In genomic region chrX:6911047-6911446, GRCm38 (mm10) we compare ENCODE assay signal across 20 mouse cellular contexts.
A peak's percentile ranks its signal among the peaks of the same experiment; 100 is the strongest.
DNase-seq lines count a peak whose midpoint lies in the region; ATAC-seq and TF ChIP-seq lines count a peak whose summit lies in the region.
"Had no signal": no experiment of that assay in that cellular context is flagged by ENCODE, and none has a peak within 500 bp of the region (broad histone marks: within the 10 kb centered on the region; RNA-seq: fewer than 3 reads in every experiment).

No protein-coding gene starts in this region.

- ATAC-seq in Patski = no peak

- no peak for DNase-seq in gastrocnemius, adult 2 months
- no peak for DNase-seq in gastrocnemius, postnatal 36 days
- DNase-seq in thymus, adult 2 months = peak; percentile 2
- no peak for DNase-seq in thymus, postnatal 25 days
- no peak for DNase-seq in Patski (ENCODE audit: low read depth, low spot score)
- DNase-seq in cerebellum, postnatal 4 days (ENCODE audit: low spot score in 2 of 2) = no peak
- DNase-seq in testis, postnatal 10 days (ENCODE audit: low spot score) = no peak
- DNase-seq: cerebellum, adult 8-10 months; gastrocnemius, postnatal 14 days; kidney, adult 8-10 months; kidney, postnatal 25 days; lung, adult 18-20 months; lung, postnatal 14 days; midbrain, embryonic 14.5 days had no signal

- CTCF ChIA-PET in Patski (lab: Charles Lee) = no interaction called here

- peak; percentile 14; the same call in 1 of the 2 replicates for TF ChIP-seq CTCF in gastrocnemius, adult 2 months (IDR thresholded peaks at IDR 0.05)
- no peak for TF ChIP-seq CTCF in thymus, adult 2 months (IDR thresholded peaks at IDR 0.05; ENCODE audit: borderline replicate concordance, control insufficient read depth, extremely low read depth, insufficient read depth, low read length, poor library complexity)
- TF ChIP-seq CTCF in Patski (IDR thresholded peaks at IDR 0.05) = peak; percentile 41

- H3K36me3 ChIP-seq in thymus, adult 2 months (ENCODE audit: control insufficient read depth, insufficient read depth, low read length) = no peaks in the 10 kb centered on the region
- H3K36me3 ChIP-seq: forebrain, embryonic 12.5 days; G1E; hindbrain, embryonic 10.5 days; limb, embryonic 12.5 days had no signal

- in situ Hi-C loops in Patski (cut with MboI; ENCODE audit: low pct_unique_long_range_greater_than_20kb) = no loop called here

- H3K27me3 ChIP-seq in thymus, adult 2 months (ENCODE audit: control insufficient read depth, insufficient read depth, low read length) = no peaks in the 10 kb centered on the region
- peaks cover 23% of the 10 kb centered on the region for H3K27me3 ChIP-seq in Patski
- H3K27me3 ChIP-seq: forebrain, embryonic 12.5 days; limb, embryonic 12.5 days; megakaryocyte, embryonic 14.5 days had no signal

- no peak overlapping the region for H3K27ac ChIP-seq in gastrocnemius, adult 2 months
- H3K27ac ChIP-seq in thymus, adult 2 months (ENCODE audit: control insufficient read depth, insufficient read depth, low read length) = no peak overlapping the region
- H3K27ac ChIP-seq: forebrain, embryonic 12.5 days; hindbrain, embryonic 10.5 days; limb, embryonic 12.5 days had no signal

- no peak for TF ChIP-seq POLR2A in thymus, adult 2 months (IDR thresholded peaks at IDR 0.05; ENCODE audit: control insufficient read depth, extremely low read depth, insufficient read depth, low read length, poor library complexity)

- POLR2A ChIA-PET in Patski (lab: Charles Lee) = no interaction called here

- no peaks in the 10 kb centered on the region for H3K4me1 ChIP-seq in thymus, adult 2 months (replicated peaks; ENCODE audit: control insufficient read depth, insufficient read depth, low read length)
- H3K4me1 ChIP-seq: forebrain, embryonic 12.5 days; hindbrain, embryonic 10.5 days; limb, embryonic 12.5 days had no signal

- H3K4me3 ChIP-seq in gastrocnemius, adult 2 months = no peak overlapping the region
- no peak overlapping the region for H3K4me3 ChIP-seq in thymus, adult 2 months (ENCODE audit: control insufficient read depth, insufficient read depth, low read length)
- H3K4me3 ChIP-seq: forebrain, embryonic 12.5 days; hindbrain, embryonic 10.5 days; limb, embryonic 12.5 days; megakaryocyte, embryonic 14.5 days; myocyte had no signal

- WGBS in thymus, adult 2 months = 100% methylated on average over 2 of the region's 2 CpGs

- intact Hi-C loops in gastrocnemius, adult 2 months (cut with DNase I) = no loop called here
- intact Hi-C loops in gastrocnemius, postnatal 36 days (cut with DNase I) = no loop called here
